Mouse (Mus musculus) bone marrow, adult 2 months (tissue): ENCODE results near the gene Lig3. TPM values are rescaled to one million over a fixed set of nuclear protein-coding genes. Genes with fewer than 3 reads are reported as not detected.
A peak's percentile ranks its signal among the peaks of the same experiment; 100 is the strongest.
"Not testable (repeated sequence)": the region's sequence is repeated elsewhere in the genome, so short reads cannot be mapped to it uniquely, and the experiment has no call there.

Experiments
- H3K27ac ChIP-seq: fragments of 200-500 bp; 2 replicates; pipeline ENCODE4 v1.5.1; 2012; ENCODE audit warnings: low read depth, mild to moderate bottlenecking, control low read depth, inconsistent platforms, low read length; ENCODE audit not compliant: control insufficient read depth, poor library complexity, insufficient read depth
- H3K4me1 ChIP-seq: fragments of 200-500 bp; 2 replicates; pipeline ENCODE4 v1.6.1; 2011; ENCODE audit warnings: low read length; ENCODE audit not compliant: control insufficient read depth, insufficient read depth
- H3K4me3 ChIP-seq: fragments of 200-500 bp; replicated peaks from 2 replicates; pipeline ENCODE3; 2011; ENCODE audit warnings: mild to moderate bottlenecking, low read depth, low read length, control low read depth; ENCODE audit not compliant: control insufficient read depth
- CTCF ChIP-seq: fragments of 200-500 bp; IDR thresholded peaks from 2 replicates; pipeline ENCODE4 v1.5.1; 2011; ENCODE audit warnings: low read length, control low read depth; ENCODE audit not compliant: control insufficient read depth, insufficient read depth
- POLR2A ChIP-seq: fragments of 200-500 bp; IDR thresholded peaks from 2 replicates; pipeline ENCODE4 v1.6.1; 2011; ENCODE audit warnings: low read depth, mild to moderate bottlenecking, control low read depth, low read length, borderline replicate concordance; ENCODE audit not compliant: control insufficient read depth
- whole genome bisulfite sequencing: fragments of 180-500 bp; shearing (Covaris S2); methylation state at CpG from one replicate; pipeline ENCODE4 v1.1.7; 2018; 5-methylcytosine and 5-hydroxymethylcytosine counted together
- polyA plus RNA-seq: library from polyadenylated mRNA; stranded (reverse); fragments of >200 nt; gene quantifications from 2 replicates; pipeline ENCODE4 v1.2.4, GENCODE M21; 2011; ENCODE audit warnings: low replicate concordance; ENCODE audit not compliant: missing spikeins, insufficient read depth, insufficient read length

Lig3 gene
- polyA plus RNA-seq, 1 experiment, result 17.6 TPM

GRCm38 (mm10) chr11:82807370-82807769 is 26.5 kb downstream of the Lig3 start:
- no peaks in the 10 kb centered on the region for H3K4me1 ChIP-seq
- TF ChIP-seq CTCF (no peak), POLR2A (no peak)
- 64% methylated on average over 3 of the region's 3 CpGs for WGBS
- no peak overlapping the region for H3K4me3 ChIP-seq
- H3K27ac ChIP-seq, result no peak overlapping the region

GRCm38 (mm10) chr11:82808485-82808884 is 27.6 kb downstream of the Lig3 start:
- no peak overlapping the region for H3K27ac ChIP-seq
- H3K4me1 ChIP-seq, result no peaks in the 10 kb centered on the region
- WGBS, result 82% methylated on average over 5 of the region's 5 CpGs
- no peak overlapping the region for H3K4me3 ChIP-seq
- TF ChIP-seq CTCF (no peak), POLR2A (no peak)

DNA sequence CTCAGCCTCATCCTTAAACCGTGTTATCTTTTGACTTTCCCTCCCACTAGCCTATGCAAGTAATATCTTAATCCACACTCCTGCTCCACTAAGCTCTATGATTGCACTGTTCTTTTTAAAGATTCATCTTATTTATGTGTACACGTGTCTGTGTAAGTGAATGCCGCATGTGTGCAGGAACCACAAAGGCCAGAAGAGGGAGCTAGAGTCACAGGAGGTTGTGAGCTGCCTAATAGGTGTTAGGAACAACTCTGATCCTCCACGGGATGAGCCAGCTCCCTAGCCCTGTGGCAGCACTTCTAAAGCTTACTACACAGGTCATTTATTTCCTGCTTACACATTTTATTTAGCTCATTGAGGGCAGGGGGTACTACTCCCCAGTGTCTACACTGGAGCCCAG is 38.4 kb downstream of the Lig3 start:
- WGBS, result 59% methylated on average over 4 of the region's 4 CpGs
- TF ChIP-seq CTCF (peak; percentile 93), POLR2A (no peak)
- H3K27ac ChIP-seq, result no peak overlapping the region
- H3K4me1 ChIP-seq, result no peaks in the 10 kb centered on the region; the same call in 1 of the 2 replicates
- H3K4me3 ChIP-seq, result no peak overlapping the region

DNA sequence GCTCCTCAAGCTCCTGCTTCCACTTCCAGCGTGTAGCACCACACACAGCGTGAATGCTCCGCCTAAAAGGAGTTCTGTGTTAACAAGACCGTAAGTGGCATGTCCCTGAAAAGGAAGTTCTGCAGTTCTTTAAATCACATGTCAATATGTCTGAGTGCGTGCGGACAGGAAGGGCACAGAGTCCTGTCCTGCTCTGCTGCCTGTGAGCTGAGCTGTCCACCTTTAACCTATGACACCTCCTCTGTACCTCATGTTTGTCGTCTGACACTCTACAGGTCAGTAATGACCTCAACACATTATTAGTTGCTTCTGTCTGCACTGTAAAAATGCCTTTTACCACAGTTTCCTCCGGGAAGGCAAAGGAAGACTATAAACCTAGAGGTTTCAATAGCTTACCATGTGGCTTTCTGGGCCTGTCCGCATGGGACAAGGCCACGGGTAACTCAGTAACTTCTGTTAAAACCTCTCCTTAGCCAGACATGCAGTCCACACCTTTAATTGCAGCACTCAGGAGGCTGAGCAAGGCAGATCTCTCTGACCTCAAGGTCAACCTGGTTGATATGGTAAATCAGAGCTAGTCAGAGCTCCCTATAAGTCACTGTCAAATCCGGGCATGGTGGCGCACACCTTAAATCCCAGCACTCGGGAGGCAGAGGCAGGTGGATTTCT is 40.0 kb downstream of the Lig3 start:
- Histone ChIP-seq H3K27ac (no peak overlapping the region), H3K4me3 (no peak overlapping the region), H3K4me1 (no peaks in the 10 kb centered on the region; the same call in 1 of the 2 replicates)
- TF ChIP-seq CTCF (no peak), POLR2A (no peak)
- 77% methylated on average over 13 of the region's 13 CpGs for WGBS

DNA sequence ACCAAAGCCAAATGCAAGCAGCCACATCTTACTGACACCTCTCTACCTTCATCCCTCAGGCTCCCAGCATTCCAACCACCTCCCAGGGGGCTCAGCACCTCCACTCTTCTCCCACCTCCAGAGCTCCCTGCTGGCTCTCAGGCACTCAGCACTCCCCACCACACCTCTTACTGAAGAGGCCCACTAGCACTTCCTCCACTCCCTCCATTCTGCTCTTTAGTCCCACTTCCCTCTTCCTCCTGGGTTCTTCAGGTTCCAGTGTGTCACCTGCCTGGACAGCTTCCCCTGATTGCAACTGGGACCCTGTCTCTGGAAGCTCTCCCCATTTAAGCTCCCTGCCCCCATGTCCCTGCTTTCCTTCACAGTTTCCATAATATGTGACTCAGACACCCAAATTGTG is 45.9 kb downstream of the Lig3 start:
- TF ChIP-seq POLR2A, result no peak
- no peak for TF ChIP-seq CTCF
- H3K4me3 ChIP-seq, result no peak overlapping the region
- no peak overlapping the region for H3K27ac ChIP-seq
- no peaks in the 10 kb centered on the region; the same call in 1 of the 2 replicates for H3K4me1 ChIP-seq

DNA sequence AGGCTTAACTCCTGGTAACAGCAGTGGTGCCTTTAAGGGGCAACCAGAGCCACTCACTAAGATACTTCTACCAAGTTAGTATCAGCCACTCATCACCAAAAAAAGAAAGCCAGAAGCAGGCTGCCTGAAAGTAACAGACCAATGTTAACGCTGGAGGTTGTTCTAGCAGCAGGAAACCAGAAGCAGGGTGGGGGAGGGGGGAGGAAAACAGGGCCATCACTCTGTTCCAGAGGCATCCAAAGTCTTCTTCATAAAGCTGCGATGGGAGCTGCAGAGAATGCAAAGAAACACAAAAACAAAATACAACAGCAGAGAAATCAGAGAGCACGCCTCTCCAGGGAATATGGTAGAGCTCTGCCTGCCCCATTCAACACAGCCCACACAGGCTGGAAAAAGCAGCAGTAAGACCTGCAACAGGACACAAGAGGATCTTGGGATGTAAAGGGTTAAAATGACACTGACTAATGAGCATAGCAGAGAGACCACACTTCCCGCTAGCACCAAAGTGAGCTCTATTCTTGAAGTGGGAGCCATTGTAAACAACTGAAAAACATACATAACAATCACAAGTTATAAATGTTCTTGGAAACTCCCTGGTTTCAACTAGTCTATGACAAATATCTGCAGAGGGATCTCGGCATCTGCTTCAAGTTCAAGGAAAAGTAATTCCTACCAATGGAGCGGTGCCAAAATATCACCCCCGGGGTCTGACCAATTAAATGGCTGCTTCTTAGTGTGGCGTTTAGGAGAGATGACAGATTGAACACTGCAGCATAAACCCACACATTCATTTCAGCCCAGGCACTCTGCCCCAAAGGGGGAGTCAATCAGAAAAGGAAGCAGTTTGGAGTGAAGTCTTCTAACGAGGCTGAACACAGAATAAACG is 50.3 kb downstream of the Lig3 start:
- H3K4me1 ChIP-seq, result peaks cover 1% of the 10 kb centered on the region; the same call in 1 of the 2 replicates
- TF ChIP-seq POLR2A (no peak), CTCF (no peak)
- H3K4me3 ChIP-seq, result no peak overlapping the region
- 62% methylated on average over 10 of the region's 10 CpGs for WGBS
- H3K27ac ChIP-seq, result no peak overlapping the region

DNA sequence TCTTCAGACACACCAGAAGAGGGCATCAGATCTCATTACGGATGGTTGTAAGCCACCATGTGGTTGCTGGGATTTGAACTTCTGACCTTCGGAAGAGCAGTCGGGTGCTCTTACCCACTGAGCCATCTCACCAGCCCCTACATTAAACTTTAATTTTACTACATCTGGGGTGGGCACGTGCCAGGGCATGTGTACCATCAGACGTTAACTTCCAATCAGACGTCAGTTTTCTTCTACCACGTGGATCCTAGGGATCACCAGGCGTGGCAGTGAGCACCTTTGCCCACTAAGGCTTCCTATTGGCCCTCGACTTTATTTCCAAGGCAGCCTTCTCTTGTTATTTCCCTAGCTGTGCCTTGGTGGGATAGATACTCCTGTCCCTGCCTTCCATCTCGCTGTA is 51.5 kb downstream of the Lig3 start:
- H3K4me1 ChIP-seq, H3K4me3 ChIP-seq, H3K27ac ChIP-seq: not testable (repeated sequence)
- WGBS, result 87% methylated on average over 10 of the region's 10 CpGs

GRCm38 (mm10) chr11:82833929-82834328 is 53.0 kb downstream of the Lig3 start:
- peaks cover 3% of the 10 kb centered on the region for H3K4me1 ChIP-seq
- H3K27ac ChIP-seq, result peak overlapping the region; percentile 62; the same call in 1 of the 2 replicates
- WGBS, result 57% methylated on average over 8 of the region's 8 CpGs
- TF ChIP-seq CTCF (no peak), POLR2A (no peak)
- no peak overlapping the region for H3K4me3 ChIP-seq

- WGBS, result 62% methylated on average over 7 of the region's 7 CpGs
- H3K4me3 ChIP-seq, H3K4me1 ChIP-seq, H3K27ac ChIP-seq: not testable (repeated sequence)
Observed at GRCm38 (mm10) chr11:82834359-82834758, 53.5 kb downstream of the Lig3 start.
